Mouse (Mus musculus) gastrocnemius, adult 18-20 months (tissue): ENCODE results near the gene Dnajb14. TPM values are rescaled to one million over a fixed set of nuclear protein-coding genes. Genes with fewer than 3 reads are reported as not detected.
"Not testable (repeated sequence)": the region's sequence is repeated elsewhere in the genome, so short reads cannot be mapped to it uniquely, and the experiment has no call there.

Experiments
- DNase-seq: peaks from one replicate; pipeline ENCODE4 v3.0.0; 2021; ENCODE audit warnings: low spot score
- long read RNA-seq, 2 experiments: library from polyadenylated mRNA; stranded (forward); transcript quantifications; one replicate each; pipeline ENCODE4 v2.0.0; 2021
- total RNA-seq, 2 experiments: library from RNA; stranded (reverse); gene quantifications; 2 replicates each; pipeline ENCODE4 v1.2.3; 2021

The Dnajb14 gene
- 1 to 10 TPM; 7.1 to 7.7 TPM for total RNA-seq
- long read RNA-seq, experiment 1, full-length matches to known transcripts, result 8 of 9 reads
- long read RNA-seq, experiment 1, partial matches to known transcripts, result 0 of 9 reads
- long read RNA-seq, experiment 1, other reads (novel, unspliced or antisense), result 1 of 9 reads
- long read RNA-seq, experiment 2, full-length matches to known transcripts, result 4 of 8 reads
- long read RNA-seq, experiment 2, partial matches to known transcripts, result 0 of 8 reads
- long read RNA-seq, experiment 2, other reads (novel, unspliced or antisense), result 4 of 8 reads

- peak; percentile 48 for DNase-seq
Observed at GRCm38 (mm10) chr3:137867437-137868093, at the start of gene Dnajb14. Gene Dnajb14, plus strand, starts transcription at chr3:137867675.

- DNase-seq, result no peak
Observed at GRCm38 (mm10) chr3:137818713-137819112, 48.8 kb upstream of the Dnajb14 start.

GRCm38 (mm10) chr3:137820688-137821467 lies 46.6 kb upstream of the Dnajb14 start:
- DNase-seq, result no peak

DNA sequence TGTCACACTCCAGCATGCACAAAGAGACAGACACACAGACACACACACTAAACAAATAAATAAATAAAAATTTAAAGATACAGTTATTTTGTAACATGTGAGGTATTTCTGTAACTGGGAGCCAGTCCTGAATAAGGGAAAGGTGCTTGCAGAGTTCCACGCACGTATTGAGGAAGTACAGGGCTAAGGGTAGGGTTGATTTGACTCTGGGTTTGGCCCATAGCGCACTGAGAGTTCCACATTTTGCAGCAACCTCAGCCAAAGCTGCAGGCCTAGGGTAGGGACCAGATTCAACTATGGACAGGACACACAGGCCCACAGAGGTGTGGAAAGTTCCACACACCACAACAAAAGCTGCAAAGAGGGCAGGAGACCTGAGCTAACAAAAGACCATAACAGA lies 44.2 kb upstream of the Dnajb14 start:
- no peak for DNase-seq

GRCm38 (mm10) chr3:137827678-137828077 lies 39.8 kb upstream of the Dnajb14 start:
- DNase-seq, result no peak

DNA sequence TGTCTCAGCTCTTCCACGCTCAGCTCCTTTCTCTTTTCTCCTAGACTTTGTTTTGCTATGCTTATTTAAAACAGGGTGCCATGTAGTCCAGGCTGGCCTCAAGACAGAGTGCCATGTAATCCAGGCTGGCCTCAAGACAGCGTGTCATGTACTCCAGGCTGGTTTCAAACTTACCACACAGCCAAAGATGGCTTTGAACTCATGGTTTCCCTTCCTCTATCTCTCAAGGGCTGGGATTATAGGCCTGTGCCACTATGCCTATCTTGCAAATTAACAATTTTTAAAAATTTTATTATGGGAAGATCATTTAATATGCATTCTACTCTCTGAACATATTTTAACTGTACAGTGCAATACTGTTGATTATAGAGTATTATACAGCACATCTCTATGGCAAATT lies 36.3 kb upstream of the Dnajb14 start:
- DNase-seq, result no peak

DNA sequence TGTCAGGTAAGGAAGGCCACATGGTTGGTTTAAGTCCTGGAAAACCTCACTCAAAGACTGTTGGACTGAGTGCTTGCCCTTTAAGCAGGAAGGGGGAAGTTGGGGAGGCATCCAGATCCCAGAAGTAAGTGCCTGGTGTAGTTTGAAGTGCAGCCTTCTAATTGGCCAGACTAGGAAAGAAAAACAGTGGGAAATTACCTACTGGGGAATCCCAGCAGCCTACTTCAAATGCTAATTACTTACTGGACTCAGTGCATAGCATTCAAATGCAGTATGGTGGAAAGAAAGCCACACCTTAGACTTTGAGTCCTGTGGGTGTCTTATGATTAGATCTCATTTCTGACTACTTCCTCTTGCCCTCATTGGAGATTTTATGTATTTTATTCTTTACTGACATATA lies 34.3 kb upstream of the Dnajb14 start:
- no peak for DNase-seq

DNA sequence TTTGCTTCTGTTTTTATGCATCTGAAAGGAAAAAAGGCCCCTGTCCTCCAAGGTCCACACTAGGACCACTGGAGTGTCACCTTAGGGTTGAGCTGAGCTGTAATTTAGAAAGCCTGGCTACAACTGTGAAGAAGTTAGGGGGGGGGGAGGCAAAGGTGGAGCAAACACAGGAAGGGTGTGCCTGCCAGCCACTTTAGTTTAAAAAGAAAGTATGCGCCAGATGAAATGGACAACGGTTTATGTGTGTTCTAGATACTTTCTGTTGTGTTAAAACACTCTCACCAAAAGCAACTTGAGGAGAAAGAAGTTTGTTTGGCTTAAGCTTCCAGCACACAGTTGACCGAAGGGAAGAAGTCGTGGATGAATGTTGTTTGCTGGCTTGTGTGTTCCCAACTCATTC lies 33.8 kb upstream of the Dnajb14 start:
- DNase-seq, result no peak

- no peak for DNase-seq
Observed at GRCm38 (mm10) chr3:137836543-137836942, 30.9 kb upstream of the Dnajb14 start.

- no peak for DNase-seq
Observed at GRCm38 (mm10) chr3:137838160-137838559, 29.3 kb upstream of the Dnajb14 start.

- DNase-seq, result no peak
Observed at GRCm38 (mm10) chr3:137842944-137843343, 24.5 kb upstream of the Dnajb14 start.

- no peak for DNase-seq
Observed at GRCm38 (mm10) chr3:137844263-137844662, 23.2 kb upstream of the Dnajb14 start.

DNA sequence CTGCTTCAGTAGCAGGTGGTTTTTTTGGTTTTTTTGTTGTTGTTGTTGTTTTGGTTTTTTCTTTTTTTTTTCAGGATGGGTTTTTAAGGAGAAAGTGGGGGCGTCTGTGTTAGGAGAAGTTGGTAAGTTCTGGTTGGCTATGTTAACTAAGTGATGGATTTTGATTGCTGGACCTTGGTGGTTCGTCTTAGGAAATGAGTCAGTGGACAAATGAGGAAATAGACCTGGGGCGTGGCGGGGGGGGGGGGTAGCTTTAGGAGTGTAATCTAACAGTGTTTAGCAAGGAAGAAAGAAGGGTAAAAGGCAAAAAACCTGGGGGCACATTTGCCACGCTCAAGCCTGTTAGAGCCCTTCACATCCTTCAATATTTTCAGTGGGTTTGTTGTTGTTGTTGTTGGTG lies 20.9 kb upstream of the Dnajb14 start:
- no peak for DNase-seq

GRCm38 (mm10) chr3:137848354-137848753 lies 19.1 kb upstream of the Dnajb14 start:
- DNase-seq, result no peak

DNA sequence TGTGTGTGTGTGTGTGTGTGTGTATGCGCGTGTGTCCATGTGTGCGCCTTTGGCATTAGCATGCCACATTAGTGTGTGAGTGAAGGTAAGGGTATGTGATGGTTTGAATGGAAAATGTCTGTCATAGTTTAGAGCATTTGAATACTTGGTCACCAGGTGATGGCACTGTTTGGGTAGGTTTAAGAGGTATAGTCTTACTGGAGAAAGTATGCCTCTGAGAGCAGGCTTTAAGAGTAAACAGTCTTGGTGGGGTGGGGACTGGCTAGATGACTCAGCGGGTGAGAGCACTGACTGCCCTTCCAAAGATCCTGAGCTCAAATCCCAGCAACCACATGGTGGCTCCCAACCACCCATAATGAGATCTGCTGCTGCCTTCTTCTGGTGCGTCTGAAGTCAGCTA lies 17.8 kb upstream of the Dnajb14 start:
- DNase-seq, result no peak

DNA sequence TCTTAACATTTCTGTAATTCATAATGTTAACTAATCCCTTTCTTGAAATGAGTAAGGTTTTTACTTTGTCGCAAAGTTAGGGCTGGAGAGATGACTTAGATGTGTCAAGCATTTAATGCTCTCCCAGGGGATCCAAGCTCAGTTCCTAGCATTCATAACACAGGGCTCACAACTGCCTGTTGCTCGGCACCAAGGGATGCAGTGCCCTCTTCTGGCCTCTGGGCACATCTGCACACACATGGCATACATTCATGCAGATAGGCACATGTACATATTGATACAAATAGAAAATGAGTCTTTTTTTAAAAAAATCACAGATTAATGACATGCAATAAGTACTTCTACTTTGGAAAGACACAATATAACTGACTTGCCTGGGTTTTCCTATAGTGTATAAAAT lies 16.3 kb upstream of the Dnajb14 start:
- DNase-seq, result no peak

DNA sequence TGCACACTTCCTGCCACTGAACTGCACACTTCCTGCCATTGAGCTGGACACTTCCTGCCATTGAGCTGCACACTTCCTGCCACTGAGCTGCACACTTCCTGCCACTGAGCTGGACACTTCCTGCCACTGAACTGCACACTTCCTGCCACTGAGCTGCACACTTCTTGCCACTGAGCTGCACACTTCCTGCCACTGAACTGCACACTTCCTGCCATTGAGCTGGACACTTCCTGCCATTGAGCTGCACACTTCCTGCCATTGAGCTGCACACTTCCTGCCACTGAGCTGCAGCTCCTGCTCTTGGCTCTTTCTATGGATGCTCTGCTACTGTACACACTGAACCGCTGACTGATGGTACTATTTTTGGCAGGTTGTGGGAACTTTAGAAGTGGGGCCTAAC lies 14.5 kb upstream of the Dnajb14 start:
- DNase-seq, result not testable (repeated sequence)

DNA sequence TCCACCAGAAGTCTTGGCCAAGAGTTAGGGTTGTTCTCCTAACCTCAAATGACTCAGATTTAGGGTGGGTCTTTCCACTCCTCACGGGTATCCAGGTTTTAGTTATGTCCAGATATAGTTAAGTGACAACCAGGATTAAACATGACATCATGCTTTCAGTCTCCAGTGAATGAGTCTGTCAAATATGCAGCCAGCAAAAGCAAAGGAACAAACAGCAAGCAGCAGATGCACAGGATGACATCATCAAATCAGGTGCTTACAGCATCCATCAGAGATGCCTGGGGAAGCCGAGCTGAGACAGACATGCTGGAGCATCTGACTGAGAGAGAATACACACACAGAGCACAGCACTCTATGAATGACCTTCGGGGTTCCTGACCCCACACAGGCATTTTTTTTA lies 12.1 kb upstream of the Dnajb14 start:
- no peak for DNase-seq

DNA sequence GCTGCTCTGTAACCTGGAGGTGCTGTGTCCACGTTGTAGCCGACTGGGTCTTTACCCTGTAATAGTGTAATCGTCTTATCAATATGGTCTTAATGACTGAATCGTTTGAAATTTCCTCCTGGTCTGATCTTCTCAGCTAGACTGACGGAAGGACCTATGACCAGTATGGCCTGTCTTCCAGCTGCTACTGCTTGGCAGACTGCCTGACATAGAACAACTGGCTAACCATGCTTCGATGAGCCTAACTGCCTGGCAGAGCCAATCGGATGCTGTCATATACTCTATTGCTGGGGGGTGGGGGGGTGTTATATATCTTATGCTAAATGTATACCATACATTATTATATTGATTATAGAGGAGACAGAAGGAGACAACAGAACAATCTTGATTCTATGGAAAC lies 11.4 kb upstream of the Dnajb14 start:
- no peak for DNase-seq

- no peak for DNase-seq
Observed at GRCm38 (mm10) chr3:137860394-137861170, 6.9 kb upstream of the Dnajb14 start.

GRCm38 (mm10) chr3:137861436-137861835 lies 6.0 kb upstream of the Dnajb14 start:
- no peak for DNase-seq

- DNase-seq, result no peak
Observed at GRCm38 (mm10) chr3:137862600-137862999, 4.9 kb upstream of the Dnajb14 start.
